Mouse (Mus musculus) gastrocnemius, adult 2 months (tissue): ENCODE results near the gene Cdh23. TPM values are rescaled to one million over a fixed set of nuclear protein-coding genes. Genes with fewer than 3 reads are reported as not detected.
"Not testable (repeated sequence)": the region's sequence is repeated elsewhere in the genome, so short reads cannot be mapped to it uniquely, and the experiment has no call there.

ENCODE experiments used
- DNase-seq: peaks from one replicate; pipeline ENCODE4 v3.0.0; 2022
- H3K27ac ChIP-seq: fragments of 200-600 bp; 2 replicates; pipeline ENCODE4 v1.8.1; 2022; ENCODE audit warnings: mild to moderate bottlenecking
- H3K4me3 ChIP-seq: fragments of 200-600 bp; 2 replicates; pipeline ENCODE4 v1.8.1; 2022; ENCODE audit warnings: mild to moderate bottlenecking, moderate library complexity
- CTCF ChIP-seq: fragments of 200-600 bp; IDR thresholded peaks from 2 replicates; pipeline ENCODE4 v1.8.1; 2022; ENCODE audit warnings: antibody characterized with exemption, mild to moderate bottlenecking, moderate library complexity
- intact Hi-C: fragments of 180-260 bp; cut with DNase I; formaldehyde crosslinking; loops from one replicate; pipeline ENCODE4 v1.15.1; 2025
- long read RNA-seq, 2 experiments: library from polyadenylated mRNA; stranded (forward); transcript quantifications; one replicate each; pipeline ENCODE4 v2.0.0; 2021
- total RNA-seq, 2 experiments: library from RNA; stranded (reverse); gene quantifications; 2 replicates each; pipeline ENCODE4 v1.2.3; 2021

Gene Cdh23
- total RNA-seq, result 1 to 10 TPM; 1.8 to 2.8 TPM
- long read RNA-seq, experiment 1, partial matches to known transcripts, result 0 of 3 reads
- long read RNA-seq, experiment 1, other reads (novel, unspliced or antisense), result 2 of 3 reads
- long read RNA-seq, experiment 2, partial matches to known transcripts, result 1 of 3 reads
- long read RNA-seq, experiment 2, other reads (novel, unspliced or antisense), result 2 of 3 reads

DNA sequence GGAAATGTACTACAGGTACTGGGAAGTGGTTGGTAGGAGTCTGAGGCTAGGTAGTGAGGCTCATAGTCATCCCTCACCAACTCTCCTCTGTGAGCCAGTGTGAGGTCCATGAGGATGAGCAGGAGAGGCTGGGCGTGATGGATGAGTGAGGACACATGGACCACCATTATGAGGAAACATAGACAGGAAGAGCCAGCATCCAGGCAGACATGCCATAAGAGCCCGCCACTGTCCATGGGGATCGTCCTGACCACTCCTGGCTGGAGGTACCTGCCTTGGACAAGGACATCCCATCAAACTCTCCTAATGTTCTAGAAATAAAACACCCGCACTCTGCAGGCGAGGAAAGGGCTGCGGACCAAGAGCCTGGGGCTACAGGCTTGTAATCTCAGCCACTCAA is at the start of gene Cdh23:
TSS of gene Cdh23 (minus strand) at position 101 of the 400 bp plus-strand sequence.
- Histone ChIP-seq H3K4me3 (no peak within 1 kb of the TSS), H3K27ac (no peak within 1 kb of the TSS)
- no peak for TF ChIP-seq CTCF
- intact Hi-C loops, result loop anchor here (2.0 to 5.0 kb wide), 3 partner anchors 278 to 389 kb away; no protein-coding TSS in a partner anchor
- DNase-seq, result no peak

DNA sequence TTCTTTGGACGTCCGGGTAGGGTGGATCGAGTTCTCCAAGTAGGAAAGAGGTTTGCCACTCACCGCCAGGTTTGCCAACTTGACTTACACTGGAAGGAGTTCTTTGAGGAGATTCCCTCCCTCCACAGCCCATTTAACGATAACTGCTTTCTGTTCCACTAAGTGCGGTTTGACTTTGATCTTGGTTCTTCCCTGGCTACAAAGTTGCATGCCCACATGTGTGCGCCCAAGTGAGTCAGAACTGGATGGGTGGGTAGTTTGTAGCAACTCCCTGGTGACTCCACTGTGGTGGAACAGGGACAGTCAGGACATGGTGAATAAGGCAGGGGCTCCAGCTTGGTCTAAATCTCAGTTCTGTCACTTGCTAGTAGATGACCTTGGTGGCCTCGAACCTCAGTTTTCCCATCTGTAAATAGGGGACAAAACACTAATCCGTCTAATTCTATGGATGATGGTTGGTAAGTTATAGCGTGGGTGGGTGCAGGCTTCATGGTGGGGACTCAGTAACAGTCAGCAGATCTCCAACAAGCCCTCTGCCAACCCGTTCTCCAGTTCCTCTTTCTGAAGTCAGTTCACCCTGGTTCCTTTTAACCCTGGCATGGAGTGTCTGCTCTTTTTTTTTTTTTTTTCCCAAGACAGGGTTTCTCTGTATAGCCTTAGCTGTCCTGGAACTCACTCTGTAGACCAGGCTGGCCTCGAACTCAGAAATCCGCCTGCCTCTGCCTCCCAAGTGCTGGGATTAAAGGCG is 48.4 kb upstream of the Cdh23 start:
- no peak overlapping the region for H3K27ac ChIP-seq
- H3K4me3 ChIP-seq, result no peak overlapping the region
- intact Hi-C loops, result no loop called here
- DNase-seq, result no peak
- no peak for TF ChIP-seq CTCF

DNA sequence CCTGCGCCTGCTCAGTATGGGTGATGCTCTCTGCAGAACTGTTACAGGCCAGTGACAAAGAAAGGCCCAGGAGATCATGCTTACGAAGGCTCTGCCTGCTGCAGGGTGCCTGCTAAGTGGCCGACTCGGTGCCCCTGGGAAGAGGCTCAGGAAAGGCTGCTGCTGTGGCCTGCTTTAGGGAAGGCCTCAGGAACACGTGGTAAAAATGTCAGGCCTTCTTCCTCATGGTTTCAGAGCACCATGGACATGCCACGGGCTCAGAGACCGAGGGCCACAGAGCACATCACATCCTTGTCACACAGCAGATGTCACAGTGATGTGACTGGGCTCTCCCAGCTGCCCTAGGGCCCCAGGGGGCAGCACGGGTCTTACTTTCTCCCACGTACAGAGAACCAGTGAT is 47.4 kb upstream of the Cdh23 start:
- no peak for DNase-seq
- TF ChIP-seq CTCF, result no peak
- Histone ChIP-seq H3K4me3 (no peak overlapping the region), H3K27ac (no peak overlapping the region)
- intact Hi-C loops, result no loop called here

DNA sequence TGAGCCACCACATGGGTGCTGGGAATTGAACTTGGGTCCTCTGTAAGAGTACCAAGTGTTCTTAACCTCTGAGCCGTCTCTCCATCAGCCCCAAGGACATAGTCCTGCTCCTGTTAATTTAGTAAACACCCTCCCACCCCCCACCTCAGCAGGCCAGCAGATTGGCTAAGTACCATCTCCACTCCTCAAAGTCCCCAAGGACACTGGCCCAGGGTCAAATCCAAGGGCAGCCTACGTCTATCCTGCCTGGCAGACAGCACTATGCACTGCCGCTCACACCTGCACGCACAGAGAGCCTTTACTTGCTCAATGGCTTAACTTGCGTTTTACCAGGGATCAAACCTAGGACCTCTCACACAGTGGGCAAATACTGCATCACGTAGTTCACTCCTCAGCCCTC is 46.7 kb upstream of the Cdh23 start:
- DNase-seq, result no peak
- H3K4me3 ChIP-seq, result no peak overlapping the region
- H3K27ac ChIP-seq, result no peak overlapping the region
- intact Hi-C loops, result no loop called here
- no peak for TF ChIP-seq CTCF

DNA sequence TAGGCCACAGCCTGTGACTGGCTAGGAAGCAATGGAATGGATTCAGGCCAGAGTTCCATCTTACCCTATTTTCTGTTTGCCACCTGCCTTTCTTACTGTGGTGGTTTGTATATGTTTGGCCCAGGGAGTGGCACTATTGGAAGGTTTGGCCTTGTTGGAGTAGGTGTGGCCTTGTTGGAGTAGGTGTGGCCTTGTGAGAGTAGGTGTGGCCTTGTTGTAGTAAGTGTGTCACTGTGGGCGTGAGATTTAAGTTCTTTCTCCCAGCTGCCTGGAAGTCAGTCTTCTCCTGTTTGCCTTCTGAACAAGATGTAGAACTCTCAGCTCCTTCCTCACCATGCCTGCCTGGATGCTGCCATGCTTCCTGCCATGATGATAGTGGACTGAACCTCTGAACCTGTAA is 46.0 kb upstream of the Cdh23 start:
- H3K4me3 ChIP-seq, intact Hi-C loops, H3K27ac ChIP-seq, DNase-seq: not testable (repeated sequence)

DNA sequence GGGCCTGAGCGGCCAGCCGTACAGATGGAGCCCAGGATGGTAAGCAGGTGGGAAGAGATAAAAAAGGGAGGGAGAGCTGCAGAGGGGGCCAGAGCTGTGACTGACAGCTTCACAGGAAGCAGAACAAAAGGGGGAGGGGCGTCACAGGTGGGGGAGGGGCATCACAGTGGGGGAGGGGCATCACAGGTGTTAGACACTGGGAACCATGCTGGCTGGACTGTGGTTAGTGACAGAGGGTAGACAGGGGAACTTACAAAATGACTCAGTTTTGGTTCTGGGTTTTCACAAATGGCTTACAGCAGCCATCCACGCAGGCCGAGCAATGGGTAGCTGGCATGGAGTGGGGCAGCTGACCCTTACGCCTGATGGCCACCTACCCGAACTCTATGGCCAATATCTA is 45.1 kb upstream of the Cdh23 start:
- intact Hi-C loops, result no loop called here
- no peak overlapping the region for H3K27ac ChIP-seq
- no peak overlapping the region for H3K4me3 ChIP-seq
- DNase-seq, result no peak
- TF ChIP-seq CTCF, result no peak

DNA sequence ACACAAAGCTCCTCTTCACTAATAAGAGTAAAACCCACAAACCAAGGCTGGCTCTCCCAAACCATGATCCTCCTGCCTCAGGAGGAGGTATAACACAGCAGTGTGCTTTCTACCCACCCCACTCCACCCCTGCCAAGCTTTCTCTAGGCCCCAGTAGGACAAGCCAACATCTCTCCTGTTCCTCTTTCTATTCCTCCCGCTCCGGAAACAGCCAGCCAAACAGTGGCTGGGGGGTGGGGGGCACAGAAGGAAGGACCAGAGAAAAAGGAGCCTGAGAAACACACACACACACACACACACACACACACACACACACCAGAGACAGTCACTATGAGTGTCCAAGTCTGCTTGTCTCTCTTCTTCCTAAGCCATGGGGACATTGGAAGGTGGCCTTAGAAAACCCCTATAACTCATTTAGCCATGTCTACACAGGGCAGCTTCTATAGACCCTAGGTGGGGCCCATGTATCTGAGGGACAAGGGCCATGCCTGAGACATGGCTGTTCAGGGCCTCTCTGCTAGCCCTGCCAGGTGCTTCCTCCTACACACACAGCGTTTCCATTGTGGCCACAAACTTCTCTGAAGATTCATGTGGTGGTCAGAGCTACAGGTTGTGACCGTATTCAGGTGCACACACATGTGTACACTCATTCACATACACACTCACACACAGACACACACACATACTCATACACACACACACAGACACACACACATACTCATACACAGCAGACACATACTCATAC is 43.5 kb upstream of the Cdh23 start:
- no peak overlapping the region for H3K27ac ChIP-seq
- no peak for TF ChIP-seq CTCF
- no peak for DNase-seq
- H3K4me3 ChIP-seq, result no peak overlapping the region
- intact Hi-C loops, result no loop called here

DNA sequence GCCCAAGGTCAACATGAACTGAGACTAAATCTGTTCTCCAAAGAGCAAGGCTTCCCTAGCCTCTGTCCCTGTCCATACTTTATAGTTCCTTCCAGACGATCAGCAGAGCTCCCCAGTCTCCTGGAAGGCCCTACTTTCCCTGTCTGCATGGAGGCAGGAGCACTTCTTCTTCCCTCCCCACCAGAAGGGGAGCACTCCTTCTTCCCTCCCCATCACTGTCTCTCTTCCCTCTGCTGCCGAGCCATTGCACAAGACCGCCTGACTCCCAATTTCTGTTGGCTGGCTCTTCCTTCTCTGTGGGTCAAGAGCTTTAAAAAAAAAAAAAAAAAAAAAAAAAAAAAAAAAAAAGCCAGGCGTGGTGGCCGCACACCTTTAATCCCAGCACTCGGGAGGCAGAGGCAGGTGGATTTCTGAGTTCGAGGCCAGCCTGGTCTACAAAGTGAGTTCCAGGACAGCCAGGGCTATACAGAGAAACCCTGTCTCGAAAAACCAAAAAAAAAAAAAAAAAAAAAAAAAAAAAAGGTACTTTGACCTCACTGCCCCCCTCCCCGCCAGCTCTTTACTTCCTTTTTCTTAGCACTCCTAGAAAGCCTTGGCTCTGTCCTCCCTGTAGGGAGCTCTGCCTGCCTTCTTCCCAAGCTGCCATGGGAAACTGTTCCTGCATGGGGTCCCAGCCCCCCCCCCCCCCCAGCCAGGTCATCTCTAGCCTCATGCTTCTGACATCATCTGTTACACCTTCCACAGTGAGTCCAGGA is 41.8 kb upstream of the Cdh23 start:
- intact Hi-C loops, result no loop called here
- DNase-seq, result no peak
- TF ChIP-seq CTCF, result no peak

DNA sequence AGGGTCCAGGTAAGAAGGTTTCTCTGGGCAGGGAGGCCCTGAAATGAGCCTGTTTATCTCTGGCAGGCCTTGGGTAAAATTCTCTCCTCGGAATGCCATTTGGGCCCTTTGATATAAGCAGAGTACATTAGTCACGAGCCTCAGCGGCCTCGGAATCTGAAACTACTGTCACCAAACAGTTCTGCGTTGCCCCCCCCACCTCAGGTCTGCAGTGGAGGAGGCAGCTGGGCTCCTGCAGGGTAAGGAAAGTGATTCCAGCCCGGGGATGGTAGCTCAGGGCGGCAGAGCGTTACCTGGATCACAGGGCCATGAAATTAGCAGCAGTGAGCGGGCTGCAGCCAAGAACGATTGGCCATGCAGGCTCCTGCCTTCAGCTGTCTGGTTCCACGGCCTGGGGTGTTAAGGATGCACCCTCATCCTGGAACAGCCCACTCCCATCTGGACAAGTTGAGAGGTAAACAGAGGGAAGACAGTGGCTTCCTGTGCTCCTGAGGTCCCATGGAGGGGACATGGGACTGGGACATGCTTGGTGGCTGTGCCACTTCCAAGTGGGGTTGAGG is 41.0 kb upstream of the Cdh23 start:
- no peak for TF ChIP-seq CTCF
- intact Hi-C loops, result no loop called here
- DNase-seq, result no peak
- Histone ChIP-seq H3K4me3 (no peak overlapping the region), H3K27ac (no peak overlapping the region)

More for the DNA sequence above, 41.8 kb upstream of the Cdh23 start:
- Histone ChIP-seq H3K4me3 (no peak overlapping the region), H3K27ac (no peak overlapping the region)

DNA sequence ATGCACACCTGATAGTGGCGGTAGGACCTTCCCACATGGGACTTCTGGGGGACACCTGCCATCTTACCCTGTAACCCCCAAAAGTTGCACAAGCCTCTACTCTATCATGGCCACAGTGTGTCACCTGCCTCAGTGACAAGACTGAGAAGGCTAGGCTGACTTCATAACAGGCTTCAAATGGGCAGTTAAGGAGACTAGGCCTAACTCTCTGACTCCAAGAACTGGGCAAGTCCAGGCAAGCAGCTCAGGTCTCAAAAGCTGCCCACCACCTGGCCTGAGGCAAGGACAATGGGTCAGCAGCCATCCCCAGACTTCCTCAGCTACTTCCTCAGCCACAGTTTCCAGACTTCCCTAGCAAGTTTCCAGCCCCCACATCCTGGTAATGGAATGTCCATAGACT is 39.4 kb upstream of the Cdh23 start:
- intact Hi-C loops, result no loop called here
- no peak overlapping the region for H3K4me3 ChIP-seq
- TF ChIP-seq CTCF, result no peak
- H3K27ac ChIP-seq, result no peak overlapping the region
- DNase-seq, result no peak

DNA sequence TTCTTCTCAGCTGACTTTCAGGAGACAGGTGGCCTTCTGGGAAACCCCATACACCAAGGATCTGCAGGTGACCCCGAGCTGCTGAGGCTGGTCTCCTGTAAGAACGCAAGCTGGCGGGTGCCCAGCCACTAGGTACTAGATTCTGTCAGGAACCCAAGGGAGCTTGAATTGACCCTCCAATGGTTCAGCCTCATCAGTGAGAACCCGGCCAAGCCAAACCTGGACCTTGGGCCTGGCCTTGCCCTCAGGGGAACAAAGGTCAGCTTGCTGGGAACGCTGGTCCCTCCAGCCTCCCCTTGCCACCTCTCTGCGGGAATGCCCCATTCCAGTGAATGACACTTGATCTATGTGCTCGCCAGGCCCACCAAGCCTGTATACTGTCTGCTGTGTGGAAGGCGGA is 37.2 kb upstream of the Cdh23 start:
- intact Hi-C loops, result no loop called here
- no peak for TF ChIP-seq CTCF
- H3K27ac ChIP-seq, result no peak overlapping the region
- H3K4me3 ChIP-seq, result no peak overlapping the region
- DNase-seq, result no peak

DNA sequence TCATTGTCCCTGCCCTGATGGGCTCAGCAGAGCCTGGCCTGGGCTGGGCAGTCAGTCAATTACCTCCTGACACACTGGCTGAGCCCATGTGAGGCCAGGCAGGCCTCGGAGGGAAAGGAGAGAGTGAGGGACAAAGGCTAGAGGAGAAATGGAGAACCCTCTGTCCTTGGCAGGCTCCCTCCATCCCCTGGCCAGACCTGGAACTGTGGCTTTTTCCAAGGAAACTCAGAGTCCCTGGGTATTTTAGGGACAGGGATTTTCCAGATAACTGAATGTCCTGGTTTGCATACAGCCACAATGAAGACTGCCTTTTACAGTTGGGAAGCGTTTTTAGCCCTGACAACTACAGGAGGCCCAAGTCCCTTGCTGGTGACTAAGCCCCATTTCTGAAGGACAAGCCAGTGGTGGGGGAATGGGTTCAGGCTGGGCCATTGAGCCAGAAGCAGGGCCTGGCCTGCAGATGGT is 36.1 kb upstream of the Cdh23 start:
- peak overlapping the region; percentile 24; the same call in 1 of the 2 replicates for H3K27ac ChIP-seq
- H3K4me3 ChIP-seq, result no peak overlapping the region
- peak; percentile 38 for DNase-seq
- intact Hi-C loops, result no loop called here
- no peak for TF ChIP-seq CTCF
